Mouse (Mus musculus) lung, embryonic 14.5 days (tissue): ENCODE measurements at regions not wholly inside any gene's neighbourhood (a gene's known extent, or its start where the extent isn't known, plus 50 kb on each side); places are given as distances from the start of the nearest gene placed in this dataset.

ENCODE experiments used
- ATAC-seq: fragments of 200-750 bp; cut with Nextera tagmentation; 2 replicates; pipeline ENCODE4 v1.8.0; 2017; ENCODE audit warnings: mild to moderate bottlenecking, moderate TSS enrichment, moderate library complexity; ENCODE audit not compliant: insufficient read depth
- DNase-seq: peaks from one replicate; pipeline ENCODE4 v3.0.0-alpha.2; 2015
- H3K27ac ChIP-seq: fragments of 300-500 bp; sonication (generic); 2 replicates; pipeline ENCODE4 v1.5.1; 2014; ENCODE audit warnings: low read depth, mild to moderate bottlenecking, moderate library complexity
- H3K27me3 ChIP-seq: fragments of 300-500 bp; sonication (generic); 2 replicates; pipeline ENCODE4 v1.6.1; 2014; ENCODE audit warnings: low read length, control low read depth; ENCODE audit not compliant: insufficient read depth
- H3K36me3 ChIP-seq: fragments of 300-500 bp; sonication (generic); 2 replicates; pipeline ENCODE4 v1.6.1; 2014; ENCODE audit warnings: control low read depth; ENCODE audit not compliant: insufficient read depth
- H3K4me1 ChIP-seq: fragments of 300-500 bp; sonication (generic); 2 replicates; pipeline ENCODE4 v1.6.1; 2014; ENCODE audit warnings: antibody characterized with exemption, control low read depth; ENCODE audit not compliant: insufficient read depth
- H3K4me2 ChIP-seq: fragments of 300-500 bp; sonication (generic); 2 replicates; pipeline ENCODE4 v1.6.1; 2014; ENCODE audit warnings: mild to moderate bottlenecking
- H3K4me3 ChIP-seq: fragments of 300-500 bp; sonication (generic); 2 replicates; pipeline ENCODE4 v1.5.1; 2014; ENCODE audit warnings: low read depth, low read length
- H3K9ac ChIP-seq: fragments of 300-500 bp; sonication (generic); 2 replicates; pipeline ENCODE4 v1.6.1; 2014
- H3K9me3 ChIP-seq: fragments of 300-500 bp; sonication (generic); 2 replicates; pipeline ENCODE4 v1.6.1; 2016; ENCODE audit warnings: low read depth, low read length, control low read depth
- CTCF ChIP-seq: IDR thresholded peaks from 2 replicates; pipeline ENCODE4 v1.5.1; 2016; ENCODE audit warnings: antibody characterized with exemption, low read depth
- WGBS: fragments of 180-500 bp; shearing (Covaris S2); extraction: QIAGEN DNeasy Blood & Tissue Kit; methylation state at CpG from one replicate; pipeline ENCODE4 v1.1.7; 2014; 5-methylcytosine and 5-hydroxymethylcytosine counted together

DNA sequence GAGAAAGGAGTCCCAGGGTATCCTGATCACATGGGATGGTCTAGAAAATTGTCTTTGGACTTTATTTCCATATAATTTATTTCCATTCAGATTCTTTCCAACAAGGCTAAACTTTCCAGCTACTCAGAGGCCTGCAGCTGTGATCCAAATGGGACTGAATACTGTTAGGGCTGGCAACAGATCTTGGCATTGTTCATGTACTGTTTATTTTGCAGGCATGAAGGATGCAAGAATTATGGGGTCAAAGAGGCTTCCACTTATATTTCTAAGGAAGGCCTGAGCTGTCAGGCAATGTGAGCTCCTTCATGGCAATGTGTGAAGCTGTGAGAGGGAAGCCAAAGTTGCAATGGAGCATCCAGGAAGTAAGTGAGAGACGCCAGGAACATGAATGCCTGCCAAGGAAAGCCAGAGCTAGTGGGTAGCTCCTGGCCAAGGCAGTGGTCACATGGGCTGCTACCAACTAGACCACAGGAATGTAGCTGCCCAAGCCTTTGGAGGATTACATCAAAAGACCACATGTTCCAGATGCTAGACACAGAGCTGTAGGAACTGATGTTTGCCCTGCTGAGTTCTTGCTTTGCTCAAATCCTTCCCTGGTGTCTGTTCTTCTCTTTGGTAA is 261.8 kb upstream of the Sox11 start:
- Histone ChIP-seq H3K36me3 (no peaks in the 10 kb centered on the region), H3K27me3 (no peaks in the 10 kb centered on the region), H3K4me3 (no peak overlapping the region), H3K9ac (no peak overlapping the region), H3K27ac (no peak overlapping the region), H3K4me1 (no peaks in the 10 kb centered on the region), H3K4me2 (no peak overlapping the region), H3K9me3 (no peaks in the 10 kb centered on the region)
- peak; percentile 68 for ATAC-seq
- DNase-seq, result peak; percentile 67
- TF ChIP-seq CTCF, result no peak
- 42% methylated on average over 1 of the region's 1 CpGs for WGBS

DNA sequence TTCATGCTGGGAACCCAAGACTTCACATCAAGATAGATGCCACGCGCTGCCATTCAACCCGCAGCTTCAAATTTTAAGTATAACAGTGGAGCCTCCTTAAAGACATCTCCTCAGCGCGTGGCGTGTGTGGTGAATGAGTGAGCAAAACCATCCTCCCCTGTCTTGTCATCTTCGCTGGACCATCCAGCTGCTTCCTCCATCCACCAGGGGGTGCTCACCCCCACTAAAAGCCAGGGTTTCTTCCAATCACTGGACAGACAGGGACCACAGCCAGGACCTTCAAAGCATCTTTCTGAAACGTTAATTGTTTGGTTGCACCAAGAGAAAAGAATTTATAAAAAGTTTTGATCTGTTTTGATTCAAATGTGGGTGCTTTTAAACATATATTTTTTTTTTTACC is 256.8 kb upstream of the Sox11 start:
- peak; percentile 83 for TF ChIP-seq CTCF
- 31% methylated on average over 8 of the region's 8 CpGs for WGBS
- ATAC-seq (no peak), DNase-seq (peak; percentile 84)
- Histone ChIP-seq H3K27ac (no peak overlapping the region), H3K4me1 (no peaks in the 10 kb centered on the region), H3K4me2 (no peak overlapping the region), H3K27me3 (no peaks in the 10 kb centered on the region), H3K9ac (no peak overlapping the region), H3K36me3 (no peaks in the 10 kb centered on the region), H3K4me3 (no peak overlapping the region), H3K9me3 (no peaks in the 10 kb centered on the region)

DNA sequence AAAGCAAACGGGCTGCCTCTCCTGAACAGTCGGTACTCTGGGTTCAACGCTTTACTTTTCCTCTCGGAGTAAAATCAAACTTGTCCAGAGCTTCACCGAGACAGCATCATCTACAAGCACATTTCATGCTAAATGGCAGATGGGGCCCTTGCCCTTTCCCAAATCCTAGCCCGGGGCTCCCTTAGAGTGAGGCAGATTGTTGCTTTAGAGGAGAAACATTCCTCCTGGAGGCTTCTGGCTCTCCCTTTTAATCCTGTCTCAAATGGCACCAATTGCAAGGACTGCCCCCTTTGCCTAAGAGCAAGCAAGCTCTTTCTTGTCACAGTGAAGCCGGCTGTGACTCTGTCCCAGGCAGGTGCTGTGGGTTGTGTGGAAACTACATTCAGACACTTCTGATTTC is 255.5 kb upstream of the Sox11 start:
- Histone ChIP-seq H3K9me3 (no peaks in the 10 kb centered on the region), H3K9ac (no peak overlapping the region), H3K4me2 (no peak overlapping the region), H3K27ac (no peak overlapping the region), H3K27me3 (no peaks in the 10 kb centered on the region), H3K36me3 (no peaks in the 10 kb centered on the region), H3K4me3 (no peak overlapping the region), H3K4me1 (no peaks in the 10 kb centered on the region)
- WGBS, result 62% methylated on average over 7 of the region's 7 CpGs
- no peak for TF ChIP-seq CTCF
- no peak for ATAC-seq
- no peak for DNase-seq

DNA sequence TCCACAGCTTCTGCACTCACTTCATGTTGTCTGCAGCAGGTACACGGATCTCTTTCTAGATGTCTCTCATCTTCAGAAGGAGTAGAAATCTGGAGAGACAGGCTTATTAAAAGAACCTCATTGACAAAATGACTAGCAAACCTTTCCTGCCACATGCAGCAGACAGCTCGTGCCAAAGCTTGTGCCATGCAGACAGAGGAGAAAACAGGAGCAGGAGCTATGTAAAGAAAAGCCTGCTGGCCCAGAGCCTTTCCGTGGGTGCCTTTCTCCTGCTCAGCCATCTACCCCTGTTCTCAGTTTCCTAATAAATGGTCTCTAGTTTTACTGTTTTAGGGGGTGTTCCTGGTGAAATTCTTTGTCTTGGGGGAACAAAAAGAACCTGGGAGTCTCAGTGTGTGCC is 254.9 kb upstream of the Sox11 start:
- Histone ChIP-seq H3K4me1 (no peaks in the 10 kb centered on the region), H3K9ac (no peak overlapping the region), H3K4me2 (no peak overlapping the region), H3K4me3 (no peak overlapping the region), H3K9me3 (no peaks in the 10 kb centered on the region), H3K36me3 (no peaks in the 10 kb centered on the region), H3K27ac (no peak overlapping the region), H3K27me3 (no peaks in the 10 kb centered on the region)
- TF ChIP-seq CTCF, result no peak
- DNase-seq (no peak), ATAC-seq (no peak)
- 73% methylated on average over 3 of the region's 3 CpGs for WGBS

DNA sequence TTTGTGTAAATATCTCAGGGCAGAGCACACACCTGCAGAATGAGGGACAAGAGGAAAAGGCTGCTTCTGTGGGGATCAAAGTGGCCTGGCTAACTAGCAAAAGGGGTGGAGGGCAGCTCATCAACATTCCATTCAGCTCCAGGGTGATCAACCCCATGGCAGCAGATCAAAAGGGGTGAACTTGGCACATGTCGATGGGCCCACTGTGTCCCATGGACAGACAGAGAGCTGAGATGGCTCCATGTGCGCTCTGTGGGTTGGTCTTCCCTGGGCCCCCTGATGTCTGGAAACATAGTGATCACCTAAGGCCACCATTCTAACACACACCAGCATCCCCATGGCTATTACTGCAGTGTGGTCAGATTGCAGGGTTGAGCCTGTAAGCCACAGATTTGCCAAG is 253.2 kb upstream of the Sox11 start:
- no peaks in the 10 kb centered on the region for H3K4me1 ChIP-seq
- H3K27ac ChIP-seq, result no peak overlapping the region
- no peak overlapping the region for H3K4me3 ChIP-seq
- 75% methylated on average over 2 of the region's 2 CpGs for WGBS
- no peak overlapping the region for H3K9ac ChIP-seq
- H3K9me3 ChIP-seq, result no peaks in the 10 kb centered on the region
- H3K4me2 ChIP-seq, result no peak overlapping the region
- TF ChIP-seq CTCF, result no peak
- H3K36me3 ChIP-seq, result no peaks in the 10 kb centered on the region
- ATAC-seq (no peak), DNase-seq (no peak)
- H3K27me3 ChIP-seq, result no peaks in the 10 kb centered on the region

DNA sequence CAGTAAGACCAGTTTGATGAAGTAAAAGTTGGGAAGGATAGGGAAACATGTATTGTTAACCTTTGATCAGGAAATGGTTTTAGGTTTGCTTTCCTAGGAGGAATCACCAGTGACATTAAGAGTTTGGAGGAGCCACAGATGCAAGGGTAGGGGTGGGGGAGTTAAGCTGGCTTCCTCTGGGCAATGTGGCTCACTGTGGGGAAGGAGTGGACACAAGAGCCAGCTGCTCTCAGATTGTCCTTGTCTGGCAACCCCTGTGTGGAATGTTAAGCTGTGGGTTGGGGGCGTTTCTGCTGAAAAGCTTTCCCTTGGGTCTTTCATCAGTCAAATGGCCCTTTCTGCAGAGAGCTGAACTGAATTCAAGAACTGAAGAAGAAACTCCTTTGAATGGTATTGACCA is 251.1 kb upstream of the Sox11 start:
- Histone ChIP-seq H3K9me3 (no peaks in the 10 kb centered on the region), H3K27ac (no peak overlapping the region), H3K36me3 (no peaks in the 10 kb centered on the region), H3K27me3 (no peaks in the 10 kb centered on the region), H3K4me1 (no peaks in the 10 kb centered on the region), H3K4me3 (no peak overlapping the region), H3K4me2 (no peak overlapping the region), H3K9ac (no peak overlapping the region)
- ATAC-seq (no peak), DNase-seq (no peak)
- WGBS, result 70% methylated on average over 1 of the region's 1 CpGs
- no peak for TF ChIP-seq CTCF

DNA sequence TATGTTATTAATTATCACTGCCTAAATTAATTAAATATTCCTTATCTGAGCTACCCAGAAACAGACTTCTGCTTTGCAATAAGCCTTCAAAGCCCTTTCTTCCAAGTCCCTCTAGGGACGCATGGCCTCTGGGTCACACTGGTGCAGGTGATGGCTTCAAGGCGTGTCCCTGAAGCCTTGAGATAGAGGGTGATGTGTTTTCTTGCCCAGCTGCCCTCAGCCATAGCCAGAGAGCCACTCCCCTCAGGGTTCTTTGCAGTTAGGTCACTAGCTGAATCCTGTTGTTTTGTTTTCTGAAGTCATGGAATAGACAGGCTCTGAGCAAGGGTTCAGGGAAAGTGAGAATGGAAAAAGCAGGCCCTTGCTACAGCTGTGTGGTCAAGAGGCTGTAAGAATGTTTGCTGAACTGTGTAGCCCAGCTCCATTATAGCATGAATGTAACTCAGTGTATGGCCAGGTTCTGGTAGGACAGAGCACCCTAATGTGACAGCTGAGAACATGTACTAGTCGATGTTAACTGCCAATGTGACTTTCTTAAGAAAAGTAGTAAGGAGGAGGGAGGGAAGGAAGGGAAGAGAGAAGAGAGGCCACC is 233.8 kb upstream of the Sox11 start:
- Histone ChIP-seq H3K4me1 (no peaks in the 10 kb centered on the region), H3K4me2 (no peak overlapping the region), H3K36me3 (no peaks in the 10 kb centered on the region), H3K9ac (no peak overlapping the region), H3K4me3 (no peak overlapping the region), H3K27ac (no peak overlapping the region), H3K9me3 (no peaks in the 10 kb centered on the region; the same call in 1 of the 2 replicates), H3K27me3 (no peaks in the 10 kb centered on the region)
- ATAC-seq (no peak), DNase-seq (no peak)
- WGBS, result 56% methylated on average over 3 of the region's 3 CpGs
- TF ChIP-seq CTCF, result no peak
